Mouse (Mus musculus): Measurements from ENCODE around the gene H3f3b. TPM values are rescaled to one million over a fixed set of nuclear protein-coding genes. Genes with fewer than 3 reads are reported as not detected.
A peak's percentile ranks its signal among the peaks of the same experiment; 100 is the strongest.
"Not testable (repeated sequence)": the region's sequence is repeated elsewhere in the genome, so short reads cannot be mapped to it uniquely, and the experiment has no call there.

The H3f3b gene
- polyA plus RNA-seq, 1 experiment from 2014 or later = 1,982 TPM

- Histone ChIP-seq H3K4me2 (peak overlapping the region; percentile 55), H3K9ac (ENCODE audit: low read length) (peak overlapping the region; percentile 100), H3K9me3 (ENCODE audit: control insufficient read depth, low read length) (no peaks in the 10 kb centered on the region), H3K4me3 (ENCODE audit: low read depth, low read length) (peak overlapping the region; percentile 99), H3K27ac (ENCODE audit: low read depth, low read length) (peak overlapping the region; percentile 98), H3K4me1 (ENCODE audit: control insufficient read depth, insufficient read depth, low read length) (peaks cover 5% of the 10 kb centered on the region; the same call in 1 of the 2 replicates), H3K36me3 (ENCODE audit: control insufficient read depth, insufficient read depth, low read length) (no peaks in the 10 kb centered on the region), H3K27me3 (ENCODE audit: control insufficient read depth, insufficient read depth, low read length) (no peaks in the 10 kb centered on the region)
- WGBS = under 1% methylated on average over 37 of the region's 37 CpGs
- DNase-seq (ENCODE audit: low spot score, missing footprints) (peak; percentile 100), ATAC-seq (ENCODE audit: low FRiP score) (peak; percentile 95)
Measured at GRCm38 (mm10) chr11:116024356-116024808, 3.4 kb downstream of the H3f3b start.

- peak; percentile 65 for ATAC-seq (ENCODE audit: low FRiP score)
Measured at GRCm38 (mm10) chr11:116023771-116024355, 3.9 kb downstream of the H3f3b start.

GRCm38 (mm10) chr11:116023074-116023770 lies 4.5 kb downstream of the H3f3b start:
- not testable (repeated sequence) for H3K36me3 ChIP-seq (ENCODE audit: control insufficient read depth, insufficient read depth, low read length); H3K4me1 ChIP-seq (ENCODE audit: control insufficient read depth, insufficient read depth, low read length); ATAC-seq (ENCODE audit: low FRiP score); H3K27me3 ChIP-seq (ENCODE audit: control insufficient read depth, insufficient read depth, low read length); H3K9me3 ChIP-seq (ENCODE audit: control insufficient read depth, low read length)
- 9% methylated on average over 18 of the region's 18 CpGs for WGBS
- H3K4me3 ChIP-seq (ENCODE audit: low read depth, low read length) = peak overlapping the region; percentile 99
- H3K27ac ChIP-seq (ENCODE audit: low read depth, low read length) = peak overlapping the region; percentile 98; the same call in 1 of the 2 replicates
- peak; percentile 92 for DNase-seq (ENCODE audit: low spot score, missing footprints)
- H3K4me2 ChIP-seq = peak overlapping the region; percentile 55
- peak overlapping the region; percentile 100 for H3K9ac ChIP-seq (ENCODE audit: low read length)

More at GRCm38 (mm10) chr11:116023771-116024355, 3.9 kb downstream of the H3f3b start:
- Histone ChIP-seq H3K9ac (ENCODE audit: low read length) (peak overlapping the region; percentile 100), H3K36me3 (ENCODE audit: control insufficient read depth, insufficient read depth, low read length) (no peaks in the 10 kb centered on the region), H3K9me3 (ENCODE audit: control insufficient read depth, low read length) (no peaks in the 10 kb centered on the region), H3K4me3 (ENCODE audit: low read depth, low read length) (peak overlapping the region; percentile 99), H3K4me1 (ENCODE audit: control insufficient read depth, insufficient read depth, low read length) (peaks cover 5% of the 10 kb centered on the region; the same call in 1 of the 2 replicates), H3K27me3 (ENCODE audit: control insufficient read depth, insufficient read depth, low read length) (no peaks in the 10 kb centered on the region), H3K4me2 (peak overlapping the region; percentile 55), H3K27ac (ENCODE audit: low read depth, low read length) (peak overlapping the region; percentile 98)
- WGBS = under 1% methylated on average over 53 of the region's 57 CpGs
- peak; percentile 97 for DNase-seq (ENCODE audit: low spot score, missing footprints)

GRCm38 (mm10) chr11:116022256-116022780 lies 5.4 kb downstream of the H3f3b start:
- ATAC-seq (ENCODE audit: low FRiP score) = no peak

GRCm38 (mm10) chr11:116021328-116022220 lies 6.2 kb downstream of the H3f3b start:
- H3K9me3 ChIP-seq (ENCODE audit: control insufficient read depth, low read length) = no peaks in the 10 kb centered on the region
- ATAC-seq (ENCODE audit: low FRiP score) (no peak), DNase-seq (ENCODE audit: low spot score, missing footprints) (peak; percentile 93)
- H3K4me1 ChIP-seq (ENCODE audit: control insufficient read depth, insufficient read depth, low read length) = peaks cover 5% of the 10 kb centered on the region; the same call in 1 of the 2 replicates
- H3K9ac ChIP-seq (ENCODE audit: low read length) = no peak overlapping the region
- WGBS = 86% methylated on average over 6 of the region's 6 CpGs
- H3K4me3 ChIP-seq (ENCODE audit: low read depth, low read length) = no peak overlapping the region
- no peak overlapping the region for H3K4me2 ChIP-seq
- H3K27ac ChIP-seq (ENCODE audit: low read depth, low read length) = no peak overlapping the region
- H3K36me3 ChIP-seq (ENCODE audit: control insufficient read depth, insufficient read depth, low read length) = no peaks in the 10 kb centered on the region
- no peaks in the 10 kb centered on the region for H3K27me3 ChIP-seq (ENCODE audit: control insufficient read depth, insufficient read depth, low read length)

More at GRCm38 (mm10) chr11:116022256-116022780, 5.4 kb downstream of the H3f3b start:
- Histone ChIP-seq H3K4me3 (ENCODE audit: low read depth, low read length) (peak overlapping the region; percentile 28), H3K4me2 (peak overlapping the region; percentile 47), H3K4me1 (ENCODE audit: control insufficient read depth, insufficient read depth, low read length) (peaks cover 5% of the 10 kb centered on the region; the same call in 1 of the 2 replicates), H3K27me3 (ENCODE audit: control insufficient read depth, insufficient read depth, low read length) (no peaks in the 10 kb centered on the region), H3K9ac (ENCODE audit: low read length) (no peak overlapping the region), H3K27ac (ENCODE audit: low read depth, low read length) (no peak overlapping the region), H3K36me3 (ENCODE audit: control insufficient read depth, insufficient read depth, low read length) (no peaks in the 10 kb centered on the region), H3K9me3 (ENCODE audit: control insufficient read depth, low read length) (no peaks in the 10 kb centered on the region)
- DNase-seq (ENCODE audit: low spot score, missing footprints) = peak; percentile 89
- 77% methylated on average over 4 of the region's 4 CpGs for WGBS

- H3K9me3 ChIP-seq (ENCODE audit: control insufficient read depth, low read length) = no peaks in the 10 kb centered on the region
- no peak overlapping the region for H3K4me3 ChIP-seq (ENCODE audit: low read depth, low read length)
- no peak for ATAC-seq (ENCODE audit: low FRiP score)
- DNase-seq (ENCODE audit: low spot score, missing footprints) = peak; percentile 88
- peaks cover 5% of the 10 kb centered on the region; the same call in 1 of the 2 replicates for H3K4me1 ChIP-seq (ENCODE audit: control insufficient read depth, insufficient read depth, low read length)
- H3K4me2 ChIP-seq = no peak overlapping the region
- H3K27ac ChIP-seq (ENCODE audit: low read depth, low read length) = no peak overlapping the region
- H3K36me3 ChIP-seq (ENCODE audit: control insufficient read depth, insufficient read depth, low read length) = no peaks in the 10 kb centered on the region
- no peak overlapping the region for H3K9ac ChIP-seq (ENCODE audit: low read length)
- no peaks in the 10 kb centered on the region for H3K27me3 ChIP-seq (ENCODE audit: control insufficient read depth, insufficient read depth, low read length)
- 57% methylated on average over 1 of the region's 1 CpGs for WGBS
Measured at GRCm38 (mm10) chr11:116020519-116020922, 7.2 kb downstream of the H3f3b start.

- no peak overlapping the region for H3K27ac ChIP-seq (ENCODE audit: low read depth, low read length)
- ATAC-seq (ENCODE audit: low FRiP score) = no peak
- no peaks in the 10 kb centered on the region for H3K9me3 ChIP-seq (ENCODE audit: control insufficient read depth, low read length)
- no peak overlapping the region for H3K4me2 ChIP-seq
- WGBS = 71% methylated on average over 2 of the region's 2 CpGs
- no peak overlapping the region for H3K9ac ChIP-seq (ENCODE audit: low read length)
- DNase-seq (ENCODE audit: low spot score, missing footprints) = peak; percentile 96
- no peak overlapping the region for H3K4me3 ChIP-seq (ENCODE audit: low read depth, low read length)
- peaks cover 5% of the 10 kb centered on the region; the same call in 1 of the 2 replicates for H3K4me1 ChIP-seq (ENCODE audit: control insufficient read depth, insufficient read depth, low read length)
- no peaks in the 10 kb centered on the region for H3K36me3 ChIP-seq (ENCODE audit: control insufficient read depth, insufficient read depth, low read length)
- no peaks in the 10 kb centered on the region for H3K27me3 ChIP-seq (ENCODE audit: control insufficient read depth, insufficient read depth, low read length)
Measured at GRCm38 (mm10) chr11:116019976-116020411, 7.8 kb downstream of the H3f3b start.

- Histone ChIP-seq H3K27me3 (ENCODE audit: control insufficient read depth, insufficient read depth, low read length) (no peaks in the 10 kb centered on the region), H3K27ac (ENCODE audit: low read depth, low read length) (no peak overlapping the region), H3K4me2 (no peak overlapping the region), H3K9ac (ENCODE audit: low read length) (no peak overlapping the region), H3K9me3 (ENCODE audit: control insufficient read depth, low read length) (no peaks in the 10 kb centered on the region), H3K36me3 (ENCODE audit: control insufficient read depth, insufficient read depth, low read length) (no peaks in the 10 kb centered on the region), H3K4me1 (ENCODE audit: control insufficient read depth, insufficient read depth, low read length) (peaks cover 5% of the 10 kb centered on the region; the same call in 1 of the 2 replicates), H3K4me3 (ENCODE audit: low read depth, low read length) (no peak overlapping the region)
- peak; percentile 91 for DNase-seq (ENCODE audit: low spot score, missing footprints)
- no peak for ATAC-seq (ENCODE audit: low FRiP score)
- WGBS = 71% methylated on average over 1 of the region's 1 CpGs
Measured at GRCm38 (mm10) chr11:116019360-116019791, 8.4 kb downstream of the H3f3b start.

Data from midbrain, embryonic 11.5 days (tissue).